Mouse (Mus musculus) cerebellum, postnatal 14 days (tissue): ENCODE results near the gene Svs3a.
"Not testable (repeated sequence)": the region's sequence is repeated elsewhere in the genome, so short reads cannot be mapped to it uniquely, and the experiment has no call there.

Experiments used
- DNase-seq, 2 experiments: peaks; one replicate each; pipeline ENCODE4 v3.0.0; 2021; ENCODE audit warnings: mixed read lengths in 2 of 2

Svs3a gene

DNA sequence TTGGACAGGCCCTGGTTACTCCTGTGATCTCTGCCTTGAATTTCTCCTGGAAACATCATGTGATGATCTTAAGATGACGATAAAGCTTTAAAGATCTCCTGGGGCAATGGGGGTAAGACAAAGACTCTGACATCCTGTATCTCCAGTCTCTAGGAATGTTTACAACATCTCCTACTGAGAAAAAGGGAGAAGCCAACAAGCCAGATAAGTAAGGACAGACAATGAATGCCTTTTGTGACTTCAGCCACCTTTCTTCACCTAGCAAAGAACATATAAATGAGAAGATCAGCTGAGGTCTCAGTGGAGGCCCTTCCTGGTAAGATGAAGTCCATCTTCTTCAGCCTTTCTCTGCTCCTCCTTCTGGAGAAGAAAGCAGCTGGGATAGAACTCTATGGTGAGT is at the start of gene Svs3a:
Gene Svs3a (plus strand): TSS at position 301 of the 400 bp plus-strand sequence.
- DNase-seq, result not testable (repeated sequence)

DNA sequence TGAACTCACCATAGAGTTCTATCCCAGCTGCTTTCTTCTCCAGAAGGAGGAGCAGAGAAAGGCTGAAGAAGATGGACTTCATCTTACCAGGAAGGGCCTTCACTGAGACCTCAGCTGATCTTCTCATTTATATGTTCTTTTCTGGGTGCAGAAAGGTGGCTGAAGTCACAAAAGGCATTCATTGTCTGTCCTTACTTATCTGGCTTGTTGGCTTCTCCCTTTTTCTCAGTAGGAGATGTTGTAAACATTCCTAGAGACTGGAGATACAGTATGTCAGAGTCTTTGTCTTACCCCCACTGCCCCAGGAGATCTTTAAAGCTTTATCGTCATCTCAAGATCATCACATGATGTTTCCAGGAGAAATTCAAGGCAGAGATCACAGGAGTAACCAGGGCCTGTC is 32.5 kb upstream of the Svs3a start, which contains the start of gene Svs3b:
Gene Svs3b (minus strand): TSS at position 101 of the 400 bp plus-strand sequence.
- not testable (repeated sequence) for DNase-seq

DNA sequence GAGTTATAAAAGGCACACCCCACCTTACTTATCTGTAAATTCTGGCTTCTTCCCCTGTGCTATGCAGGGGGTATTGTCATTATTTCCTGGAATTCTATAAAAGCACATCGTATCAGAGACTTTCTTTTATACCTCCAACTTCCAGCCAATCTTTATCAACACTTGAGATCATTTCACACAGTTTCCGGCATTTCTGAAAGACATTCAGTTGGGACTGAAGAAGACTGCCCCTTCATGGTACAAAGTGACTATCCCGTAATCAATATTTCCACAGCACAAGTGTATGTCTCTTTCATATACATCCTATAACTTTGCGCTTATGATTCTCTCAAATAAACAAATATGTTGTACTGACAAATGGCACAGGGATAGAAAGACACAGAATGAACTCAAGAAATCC is 10.7 kb upstream of the Svs3a start, which contains the start of gene Svs4:
Gene Svs4 (minus strand): TSS at position 101 of the 400 bp plus-strand sequence.
- DNase-seq, result no peak

DNA sequence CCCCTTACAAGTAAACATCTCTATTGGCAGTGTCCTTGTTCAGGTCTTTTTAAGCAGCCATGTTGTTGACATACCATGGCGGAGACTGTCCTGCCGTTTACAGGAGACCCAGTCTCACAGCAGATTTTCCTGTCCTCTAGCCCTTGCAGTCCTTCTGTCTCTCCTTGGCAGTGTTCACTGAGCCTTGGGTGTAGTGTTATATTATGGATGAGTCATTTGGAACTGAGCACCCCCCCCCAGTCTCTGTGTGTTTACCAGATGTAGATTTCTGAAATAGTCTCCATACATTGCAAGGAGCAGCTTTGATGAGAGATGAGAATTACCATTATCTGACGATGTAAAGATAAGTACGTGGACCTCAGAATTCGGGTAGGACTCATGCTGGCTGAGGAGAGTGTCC is 23.5 kb downstream of the Svs3a start:
- DNase-seq, result no peak

DNA sequence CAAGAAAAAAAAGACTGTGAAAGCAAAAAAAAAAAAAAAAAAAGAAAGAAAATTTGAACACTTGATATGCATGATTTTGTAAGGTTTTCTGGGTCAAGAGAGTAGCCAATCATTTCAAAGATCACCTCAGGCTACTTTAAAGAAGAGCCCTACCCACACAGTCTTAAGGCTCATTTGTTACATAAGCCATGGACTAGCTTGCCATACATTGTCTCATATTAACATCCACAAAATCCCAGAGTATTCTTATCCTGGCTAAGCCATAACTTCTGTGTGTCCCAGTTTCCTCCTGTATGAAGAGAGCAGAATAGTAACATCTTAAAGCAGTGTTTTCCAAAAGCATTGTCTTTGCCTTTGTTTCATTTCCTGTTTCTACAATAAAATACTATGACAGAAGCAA is 26.4 kb downstream of the Svs3a start:
- DNase-seq, result not testable (repeated sequence)

DNA sequence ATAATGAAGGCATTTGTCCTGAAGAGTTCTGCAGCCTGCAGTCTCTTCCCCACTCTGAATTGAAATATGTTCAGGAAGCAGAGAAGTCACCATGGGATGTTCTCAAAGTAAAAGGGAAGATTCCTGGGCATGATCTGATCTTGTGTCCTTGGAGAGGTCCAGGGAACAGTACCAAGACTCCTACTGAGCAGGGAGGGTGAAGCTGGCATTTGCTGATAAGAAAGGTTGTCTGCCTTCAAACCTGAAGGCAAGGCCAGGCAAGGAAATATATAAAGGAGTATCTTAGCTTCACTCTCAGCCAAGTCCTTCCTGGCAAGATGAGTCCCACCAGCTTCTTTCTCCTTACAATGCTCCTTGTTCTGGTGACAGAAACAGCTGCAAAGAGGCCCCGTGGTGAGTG is 27.4 kb downstream of the Svs3a start, which contains the start of gene Svs6:
Gene Svs6 (plus strand): TSS at position 301 of the 400 bp plus-strand sequence.
- DNase-seq, result not testable (repeated sequence)

DNA sequence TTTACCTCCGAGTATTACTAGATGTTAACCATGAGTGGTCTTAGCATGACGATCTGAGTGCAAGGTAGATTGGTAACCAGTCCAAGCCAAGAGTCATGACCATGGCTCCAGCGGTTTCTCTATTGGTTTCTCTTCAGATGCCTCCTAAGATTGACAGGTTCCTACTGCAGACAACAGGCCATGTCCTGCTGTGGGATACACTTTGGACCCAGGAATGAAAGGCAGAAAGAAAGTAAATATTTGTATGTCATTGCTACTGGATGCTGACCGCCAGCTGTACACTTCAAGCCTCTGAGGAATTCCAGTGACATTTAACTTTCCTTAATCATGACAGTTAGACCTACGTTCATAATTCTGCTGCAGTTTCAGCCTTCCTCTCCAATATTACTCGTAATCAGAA is 31.9 kb downstream of the Svs3a start:
- DNase-seq, result no peak

DNA sequence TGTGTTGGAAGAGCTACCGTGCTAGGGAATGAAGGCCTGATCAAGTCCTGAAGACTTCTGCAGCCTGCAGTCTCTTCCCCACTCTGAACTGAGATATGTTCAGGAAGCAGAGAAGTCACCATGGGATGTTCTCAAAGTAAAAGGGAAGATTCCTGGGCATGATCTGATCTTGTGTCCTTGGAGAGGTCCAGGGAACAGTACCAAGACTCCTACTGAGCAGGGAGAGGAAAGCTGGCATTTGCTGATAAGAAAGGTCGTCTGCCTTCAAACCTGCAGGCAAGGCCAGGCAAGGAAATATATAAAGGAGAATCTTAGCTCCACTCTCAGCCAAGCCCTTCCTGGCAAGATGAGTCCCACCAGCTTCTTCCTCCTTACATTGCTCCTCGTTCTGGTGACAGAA is 43.4 kb downstream of the Svs3a start, which contains the start of gene Svs5:
Gene Svs5 (plus strand): TSS at position 301 of the 400 bp plus-strand sequence.
- not testable (repeated sequence) for DNase-seq
